Mouse (Mus musculus): ENCODE results near the gene Pglyrp1. TPM values are rescaled to one million over a fixed set of nuclear protein-coding genes. Genes with fewer than 3 reads are reported as not detected.
"Not testable (repeated sequence)": the region's sequence is repeated elsewhere in the genome, so short reads cannot be mapped to it uniquely, and the experiment has no call there.

Gene Pglyrp1
- polyA plus RNA-seq (2012; rRNA removed), result 17.3 TPM in 2 replicates

DNA sequence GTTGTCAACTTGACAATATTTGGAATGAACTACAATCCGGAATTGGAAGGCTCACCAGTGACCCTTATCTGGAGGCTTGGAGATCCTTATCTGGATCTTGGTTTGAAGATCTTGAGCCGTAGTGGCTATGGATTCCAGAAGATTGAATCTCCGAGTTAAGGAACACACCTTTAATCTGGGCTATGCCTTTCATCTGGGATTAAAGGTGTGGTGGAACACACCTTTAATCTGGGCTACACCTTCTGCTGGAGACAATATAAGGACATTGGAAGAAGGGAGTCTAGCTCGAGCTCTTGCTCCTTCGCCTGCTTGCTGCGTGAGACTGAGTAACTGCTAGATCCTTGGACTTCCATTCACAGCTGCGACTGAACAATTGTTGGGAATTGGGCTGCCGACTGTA lies at the start of gene Pglyrp1:
TSS of gene Pglyrp1 (plus strand) at position 301 of the 400 bp plus-strand sequence.
- not testable (repeated sequence) for H3K27ac ChIP-seq (ENCODE audit: insufficient read depth, low read length); H3K4me3 ChIP-seq (replicated peaks; ENCODE audit: insufficient read depth, low read depth, low read length); H3K4me1 ChIP-seq (ENCODE audit: control insufficient read depth, insufficient read depth, low read length); H3K27me3 ChIP-seq (ENCODE audit: control insufficient read depth, insufficient read depth, low read length); DNase-seq
- 58% methylated on average over 1 of the region's 8 CpGs for WGBS

DNA sequence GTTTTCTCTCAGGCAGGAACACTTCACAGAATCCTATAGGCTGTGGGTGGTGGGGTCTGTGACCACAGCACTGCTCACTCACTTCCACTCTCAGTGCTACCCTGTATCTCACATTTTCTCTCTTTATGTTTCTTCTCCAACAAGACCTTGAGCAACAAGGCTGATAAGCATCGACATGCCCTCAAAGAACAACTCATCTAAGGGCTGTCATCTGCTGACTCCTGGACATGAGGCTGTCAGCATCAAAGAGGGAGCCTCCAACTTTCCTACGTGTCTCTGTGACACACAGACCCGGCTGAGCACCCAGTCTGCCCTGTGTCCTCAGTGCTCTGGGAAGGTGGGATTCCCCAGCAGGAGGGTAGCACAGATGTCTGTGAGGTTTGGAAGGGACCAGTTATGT lies 49.6 kb upstream of the Pglyrp1 start, which contains the start of gene Psg17:
TSS of gene Psg17 (minus strand) at position 101 of the 400 bp plus-strand sequence.
- no peaks in the 10 kb centered on the region for H3K4me1 ChIP-seq (ENCODE audit: control insufficient read depth, insufficient read depth, low read length)
- DNase-seq, result no peak
- TF ChIP-seq CTCF (IDR thresholded peaks at IDR 0.05; ENCODE audit: borderline replicate concordance, insufficient read depth, low read depth, low read length), result no peak
- TF ChIP-seq POLR2A (IDR thresholded peaks at IDR 0.05; ENCODE audit: borderline replicate concordance, insufficient read depth, low read length), result no peak
- no peak within 1 kb of the TSS for H3K27ac ChIP-seq (ENCODE audit: insufficient read depth, low read length)
- WGBS, result 68% methylated on average over 3 of the region's 3 CpGs
- H3K27me3 ChIP-seq (ENCODE audit: control insufficient read depth, insufficient read depth, low read length), result no peaks in the 10 kb centered on the region
- no peak within 1 kb of the TSS for H3K4me3 ChIP-seq (replicated peaks; ENCODE audit: insufficient read depth, low read depth, low read length)

DNA sequence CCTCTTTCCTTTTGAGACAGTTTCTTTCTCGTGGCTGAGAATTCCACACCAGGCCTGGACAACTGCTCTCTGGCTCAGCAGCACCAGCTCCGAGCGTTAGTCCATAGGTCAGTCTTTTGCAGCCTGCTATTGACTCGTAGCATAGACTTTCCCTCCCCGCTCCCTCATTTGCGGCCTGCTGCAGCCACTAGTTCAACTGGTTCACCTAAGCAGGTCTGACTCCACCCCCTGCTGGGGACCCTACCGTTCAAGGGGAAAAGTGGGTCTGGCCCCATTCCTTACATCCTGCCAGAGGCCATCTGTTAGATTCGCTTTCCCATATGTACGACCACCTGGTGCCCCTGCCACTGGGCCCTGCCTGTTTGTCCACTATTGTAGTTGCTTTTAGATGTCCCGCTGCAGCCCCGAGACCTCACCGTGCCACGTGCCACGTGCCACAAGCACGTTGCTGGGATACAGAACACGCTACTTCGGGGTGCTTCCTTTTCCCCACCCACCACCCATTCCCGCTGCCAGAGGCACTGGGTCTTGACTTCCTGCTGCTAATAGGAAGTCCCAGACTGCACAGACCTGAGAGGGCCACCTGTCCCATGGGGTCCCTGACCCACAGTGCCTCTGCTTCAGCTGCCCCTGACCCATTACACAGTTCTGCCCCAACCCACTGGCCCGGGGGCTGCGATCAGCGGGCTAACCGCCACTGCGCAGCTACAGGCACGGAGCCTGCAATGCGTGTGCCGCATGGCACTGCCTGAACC lies 43.2 kb upstream of the Pglyrp1 start:
- no peak for DNase-seq
- 49% methylated on average over 26 of the region's 26 CpGs for WGBS
- H3K4me3 ChIP-seq (replicated peaks; ENCODE audit: insufficient read depth, low read depth, low read length), result no peak overlapping the region
- no peaks in the 10 kb centered on the region for H3K27me3 ChIP-seq (ENCODE audit: control insufficient read depth, insufficient read depth, low read length)
- TF ChIP-seq CTCF (IDR thresholded peaks at IDR 0.05; ENCODE audit: borderline replicate concordance, insufficient read depth, low read depth, low read length), result no peak
- TF ChIP-seq POLR2A (IDR thresholded peaks at IDR 0.05; ENCODE audit: borderline replicate concordance, insufficient read depth, low read length), result no peak
- H3K4me1 ChIP-seq (ENCODE audit: control insufficient read depth, insufficient read depth, low read length), result no peaks in the 10 kb centered on the region; the same call in 1 of the 2 replicates
- no peak overlapping the region for H3K27ac ChIP-seq (ENCODE audit: insufficient read depth, low read length)

DNA sequence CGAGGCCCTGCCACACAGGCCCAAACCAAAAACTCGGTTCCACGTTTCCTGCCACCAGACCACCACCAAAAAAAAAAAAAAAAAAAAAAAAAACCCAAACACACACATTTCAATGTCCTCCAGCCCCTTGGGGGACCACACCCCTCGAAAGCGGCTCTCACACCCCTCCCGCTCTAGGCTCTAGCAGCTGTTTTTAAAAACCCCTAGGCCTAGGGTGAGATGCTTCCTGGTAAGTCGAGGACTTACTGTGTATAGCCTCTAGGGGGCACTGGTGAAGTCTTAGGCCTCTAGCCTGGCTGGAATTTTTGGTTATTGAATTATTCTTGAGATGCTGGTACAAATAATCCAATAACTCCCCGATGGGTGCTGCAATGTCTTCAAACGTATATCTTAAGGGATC lies 42.5 kb upstream of the Pglyrp1 start:
- 58% methylated on average over 9 of the region's 9 CpGs for WGBS
- Histone ChIP-seq H3K4me3 (replicated peaks; ENCODE audit: insufficient read depth, low read depth, low read length) (no peak overlapping the region), H3K27ac (ENCODE audit: insufficient read depth, low read length) (no peak overlapping the region), H3K4me1 (ENCODE audit: control insufficient read depth, insufficient read depth, low read length) (no peaks in the 10 kb centered on the region; the same call in 1 of the 2 replicates), H3K27me3 (ENCODE audit: control insufficient read depth, insufficient read depth, low read length) (no peaks in the 10 kb centered on the region)
- TF ChIP-seq CTCF (IDR thresholded peaks at IDR 0.05; ENCODE audit: borderline replicate concordance, insufficient read depth, low read depth, low read length), result peak; percentile 25; the same call in 1 of the 2 replicates
- no peak for TF ChIP-seq POLR2A (IDR thresholded peaks at IDR 0.05; ENCODE audit: borderline replicate concordance, insufficient read depth, low read length)
- DNase-seq, result no peak

DNA sequence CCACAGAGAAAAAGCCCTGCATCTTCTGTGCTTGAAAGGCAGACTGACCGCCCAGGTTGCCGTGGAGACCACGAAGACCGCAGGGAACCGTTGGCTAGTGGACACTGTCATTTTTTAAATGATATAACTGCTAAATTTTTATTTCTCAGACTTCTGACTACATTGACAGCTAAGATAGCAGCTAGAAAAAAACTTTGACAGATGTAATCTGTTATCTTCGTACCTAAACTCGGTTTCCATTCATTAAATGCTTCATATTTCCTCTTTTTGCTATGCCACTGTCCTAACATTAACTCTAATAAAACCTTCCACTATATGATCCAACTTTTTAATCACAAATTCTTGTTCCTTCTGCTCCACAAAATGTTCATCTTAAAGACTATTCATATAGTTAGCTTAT lies 41.6 kb upstream of the Pglyrp1 start:
- no peak for TF ChIP-seq POLR2A (IDR thresholded peaks at IDR 0.05; ENCODE audit: borderline replicate concordance, insufficient read depth, low read length)
- TF ChIP-seq CTCF (IDR thresholded peaks at IDR 0.05; ENCODE audit: borderline replicate concordance, insufficient read depth, low read depth, low read length), result no peak
- Histone ChIP-seq H3K27me3 (ENCODE audit: control insufficient read depth, insufficient read depth, low read length) (no peaks in the 10 kb centered on the region), H3K27ac (ENCODE audit: insufficient read depth, low read length) (no peak overlapping the region), H3K4me1 (ENCODE audit: control insufficient read depth, insufficient read depth, low read length) (no peaks in the 10 kb centered on the region; the same call in 1 of the 2 replicates), H3K4me3 (replicated peaks; ENCODE audit: insufficient read depth, low read depth, low read length) (no peak overlapping the region)
- no peak for DNase-seq
- WGBS, result 69% methylated on average over 7 of the region's 7 CpGs

DNA sequence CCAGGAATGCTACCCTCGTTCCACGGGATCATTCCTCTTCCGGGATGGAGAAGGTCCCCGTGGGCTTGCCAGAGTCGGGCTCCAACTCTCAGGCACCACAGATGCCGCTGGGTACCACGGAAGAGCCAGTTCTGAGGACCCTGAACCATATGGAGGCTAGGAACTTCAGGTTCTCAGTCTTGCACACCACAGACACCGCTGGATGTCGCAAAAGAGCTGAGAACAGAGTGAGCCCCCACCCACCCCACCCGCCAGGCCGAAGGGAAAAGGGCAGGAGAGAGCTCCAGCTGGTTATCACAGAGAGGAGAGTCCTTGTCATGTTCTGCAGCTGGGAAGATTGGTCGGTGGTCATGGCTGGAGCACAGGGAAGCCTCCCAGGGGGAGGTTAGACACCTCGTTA lies 38.8 kb upstream of the Pglyrp1 start:
- Histone ChIP-seq H3K27ac (ENCODE audit: insufficient read depth, low read length) (no peak overlapping the region), H3K27me3 (ENCODE audit: control insufficient read depth, insufficient read depth, low read length) (no peaks in the 10 kb centered on the region), H3K4me1 (ENCODE audit: control insufficient read depth, insufficient read depth, low read length) (no peaks in the 10 kb centered on the region; the same call in 1 of the 2 replicates), H3K4me3 (replicated peaks; ENCODE audit: insufficient read depth, low read depth, low read length) (no peak overlapping the region)
- WGBS, result 45% methylated on average over 13 of the region's 13 CpGs
- no peak for DNase-seq
- TF ChIP-seq POLR2A (IDR thresholded peaks at IDR 0.05; ENCODE audit: borderline replicate concordance, insufficient read depth, low read length), result no peak
- no peak for TF ChIP-seq CTCF (IDR thresholded peaks at IDR 0.05; ENCODE audit: borderline replicate concordance, insufficient read depth, low read depth, low read length)

DNA sequence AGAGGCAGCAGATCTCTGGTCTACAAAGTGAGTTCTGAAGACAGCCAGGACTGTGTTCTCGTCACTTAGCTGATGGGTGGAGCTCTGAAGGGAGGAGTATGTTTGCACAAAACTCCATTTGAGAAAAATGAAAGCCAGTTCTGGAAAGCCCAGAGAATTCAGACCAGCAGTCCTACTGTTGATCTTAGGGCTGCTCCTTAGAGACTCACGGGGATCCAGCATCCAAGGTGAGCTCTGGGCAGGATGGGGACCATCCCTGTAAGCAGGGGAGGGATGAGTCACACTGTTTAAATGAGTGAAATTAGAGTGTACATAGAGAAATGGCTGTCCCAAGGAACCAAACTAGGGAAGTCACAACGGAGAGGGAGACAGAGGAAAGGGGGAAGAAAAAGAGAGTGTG lies 31.3 kb upstream of the Pglyrp1 start, which contains the start of gene Mill2:
TSS of gene Mill2 (plus strand) at position 102 of the 400 bp plus-strand sequence.
- 12% methylated on average over 3 of the region's 3 CpGs for WGBS
- Histone ChIP-seq H3K27ac (ENCODE audit: insufficient read depth, low read length) (no peak within 1 kb of the TSS), H3K4me1 (ENCODE audit: control insufficient read depth, insufficient read depth, low read length) (no peaks in the 10 kb centered on the region), H3K4me3 (replicated peaks; ENCODE audit: insufficient read depth, low read depth, low read length) (peak within 1 kb of the TSS; percentile 53), H3K27me3 (ENCODE audit: control insufficient read depth, insufficient read depth, low read length) (no peaks in the 10 kb centered on the region)
- TF ChIP-seq POLR2A (IDR thresholded peaks at IDR 0.05; ENCODE audit: borderline replicate concordance, insufficient read depth, low read length) (no peak), CTCF (IDR thresholded peaks at IDR 0.05; ENCODE audit: borderline replicate concordance, insufficient read depth, low read depth, low read length) (no peak)
- DNase-seq, result no peak
